Mouse (Mus musculus): ENCODE measurements at regions not wholly inside any gene's neighbourhood (a gene's known extent, or its start where the extent isn't known, plus 50 kb on each side); places are given as distances from the start of the nearest gene placed in this dataset.

DNA sequence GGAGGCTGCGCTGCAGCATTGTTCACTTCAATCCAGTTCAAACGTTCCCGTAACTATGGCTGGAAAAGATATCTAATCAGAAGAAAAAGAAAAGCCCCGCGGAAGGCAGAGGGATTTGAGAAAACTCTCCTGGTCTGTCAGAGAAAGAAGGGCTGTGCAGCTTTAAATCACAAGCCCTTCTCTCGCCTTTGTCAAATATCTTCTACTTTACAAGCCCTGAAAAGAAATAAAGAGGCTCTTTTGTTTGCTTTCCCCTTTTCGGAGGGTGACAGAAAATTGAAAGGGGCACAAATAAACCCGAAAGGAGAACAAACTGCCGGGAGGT lies 156.1 kb upstream of the Smim15 start:
- no peak for ATAC-seq (replicated peaks; ENCODE audit: insufficient number of reproducible peaks, low FRiP score, low TSS enrichment, poor library complexity, severe bottlenecking)

DNA sequence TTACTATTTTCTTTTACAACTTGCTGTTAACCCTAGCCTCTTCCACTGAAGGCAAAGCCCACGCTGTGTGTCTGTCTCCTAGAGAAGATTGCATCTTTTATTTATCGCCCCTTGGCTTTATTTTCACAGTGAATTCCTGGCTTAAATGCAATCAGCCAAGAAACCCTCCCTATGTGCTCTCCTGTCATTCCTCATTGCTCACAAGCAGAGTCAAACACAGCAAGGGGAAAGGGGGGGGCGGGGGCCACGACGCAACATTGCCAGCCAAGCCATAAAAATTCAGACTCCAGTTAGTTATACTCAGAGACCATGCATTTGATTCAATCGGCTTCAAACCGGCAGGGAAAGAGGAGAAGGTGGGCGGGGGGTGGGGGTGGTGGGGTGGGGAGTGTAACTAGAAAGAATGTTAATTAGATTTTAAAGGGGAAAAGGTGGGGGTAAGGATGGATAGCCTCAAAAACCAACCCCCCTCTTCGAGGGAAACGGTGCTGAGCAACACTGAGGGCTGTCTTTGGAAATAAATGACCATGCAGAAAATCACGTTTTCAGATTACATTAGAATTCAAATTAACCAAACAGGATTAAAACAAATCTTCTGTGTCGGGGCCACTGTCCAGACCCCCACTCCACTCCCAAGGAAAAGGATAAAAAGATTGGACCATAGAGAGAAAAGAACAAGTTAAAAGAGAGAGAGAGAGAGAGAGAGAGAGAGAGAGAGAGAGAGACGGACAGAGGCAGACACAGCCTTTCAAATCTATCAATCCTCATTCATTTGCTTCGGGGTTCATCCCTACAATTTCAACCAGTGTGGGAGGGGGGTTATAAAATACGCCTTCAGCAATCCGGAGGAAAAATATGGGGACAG lies 156.6 kb upstream of the Smim15 start:
- no peak for ATAC-seq (replicated peaks; ENCODE audit: insufficient number of reproducible peaks, low FRiP score, low TSS enrichment, poor library complexity, severe bottlenecking)

- ATAC-seq (replicated peaks; ENCODE audit: insufficient number of reproducible peaks, low FRiP score, low TSS enrichment, poor library complexity, severe bottlenecking), result no peak
Observed at GRCm38 (mm10) chr13:107884836-107885235, 159.4 kb upstream of the Smim15 start.

GRCm38 (mm10) chr13:107882337-107882736 lies 161.9 kb upstream of the Smim15 start:
- no peak for ATAC-seq (replicated peaks; ENCODE audit: insufficient number of reproducible peaks, low FRiP score, low TSS enrichment, poor library complexity, severe bottlenecking)

GRCm38 (mm10) chr13:107880551-107880950 lies 163.7 kb upstream of the Smim15 start:
- ATAC-seq (replicated peaks; ENCODE audit: insufficient number of reproducible peaks, low FRiP score, low TSS enrichment, poor library complexity, severe bottlenecking), result no peak

DNA sequence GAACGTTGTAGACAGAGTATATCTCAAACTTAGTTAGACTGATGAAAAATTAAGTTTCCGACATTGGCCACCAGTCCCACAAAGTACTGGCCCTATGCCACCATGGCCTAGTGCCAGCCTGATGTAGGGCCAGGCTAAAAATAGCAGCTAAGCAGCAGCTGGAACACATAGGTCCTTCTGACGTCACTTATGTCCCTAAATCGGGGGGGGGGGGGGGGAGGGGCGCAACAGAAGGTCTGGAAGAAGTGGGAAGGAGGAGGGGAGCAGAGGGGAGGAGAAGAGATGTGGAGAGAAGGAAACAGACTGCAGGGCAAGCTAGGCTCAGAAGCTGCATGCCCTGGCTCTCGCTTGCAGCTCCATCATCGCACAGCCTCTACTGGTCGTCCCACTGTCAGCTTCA lies 164.7 kb upstream of the Smim15 start:
- ATAC-seq (replicated peaks; ENCODE audit: insufficient number of reproducible peaks, low FRiP score, low TSS enrichment, poor library complexity, severe bottlenecking), result no peak

- no peak for ATAC-seq (replicated peaks; ENCODE audit: insufficient number of reproducible peaks, low FRiP score, low TSS enrichment, poor library complexity, severe bottlenecking)
Observed at GRCm38 (mm10) chr13:107878980-107879379, 165.3 kb upstream of the Smim15 start.

GRCm38 (mm10) chr13:107873244-107873667 lies 171.0 kb upstream of the Smim15 start:
- peak; percentile 75 for ATAC-seq (replicated peaks; ENCODE audit: insufficient number of reproducible peaks, low FRiP score, low TSS enrichment, poor library complexity, severe bottlenecking)

DNA sequence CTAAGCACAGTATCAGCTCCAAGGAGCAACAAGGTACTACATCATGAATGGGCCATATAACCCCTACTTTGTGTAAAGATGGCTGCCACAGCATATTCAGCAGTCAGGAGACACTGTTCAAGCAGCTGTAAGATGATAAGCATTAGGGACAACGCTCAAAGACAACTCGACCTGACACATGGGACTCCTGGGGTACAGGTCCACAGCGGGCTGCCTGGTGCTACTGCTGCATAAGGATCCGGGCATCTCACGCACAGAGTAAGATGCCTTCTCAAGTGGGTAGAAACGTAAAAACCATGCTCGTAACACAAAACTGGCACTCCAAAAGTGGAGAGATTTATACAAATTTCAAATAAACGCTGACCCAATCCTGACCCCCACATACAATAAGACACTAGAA lies 171.7 kb upstream of the Smim15 start:
- ATAC-seq (replicated peaks; ENCODE audit: insufficient number of reproducible peaks, low FRiP score, low TSS enrichment, poor library complexity, severe bottlenecking), result no peak

GRCm38 (mm10) chr13:107872137-107872536 lies 172.1 kb upstream of the Smim15 start:
- ATAC-seq (replicated peaks; ENCODE audit: insufficient number of reproducible peaks, low FRiP score, low TSS enrichment, poor library complexity, severe bottlenecking), result no peak

DNA sequence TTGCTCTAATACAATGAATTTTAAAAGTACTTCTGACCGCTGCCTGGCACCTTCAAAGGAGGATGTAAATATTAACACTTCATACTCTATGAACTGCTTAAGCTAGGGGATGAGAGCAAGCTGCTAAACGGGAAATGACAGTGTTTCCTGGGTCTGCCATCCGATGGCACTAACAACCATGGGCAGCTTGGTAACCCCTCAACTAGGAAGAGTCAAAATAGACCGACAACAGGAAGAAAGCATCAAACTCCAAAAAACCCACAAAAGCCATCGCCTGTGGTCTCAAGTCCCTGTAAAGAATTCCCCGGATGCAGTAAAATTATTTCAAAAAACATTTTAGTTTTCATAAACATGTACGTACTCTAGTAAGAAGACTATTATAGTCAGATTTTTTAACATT lies 175.3 kb upstream of the Smim15 start:
- no peak for ATAC-seq (replicated peaks; ENCODE audit: insufficient number of reproducible peaks, low FRiP score, low TSS enrichment, poor library complexity, severe bottlenecking)

GRCm38 (mm10) chr13:107866825-107867224 lies 177.4 kb upstream of the Smim15 start:
- ATAC-seq (replicated peaks; ENCODE audit: insufficient number of reproducible peaks, low FRiP score, low TSS enrichment, poor library complexity, severe bottlenecking), result no peak

GRCm38 (mm10) chr13:107862793-107863654 lies 181.2 kb upstream of the Smim15 start:
- no peak for ATAC-seq (replicated peaks; ENCODE audit: insufficient number of reproducible peaks, low FRiP score, low TSS enrichment, poor library complexity, severe bottlenecking)

DNA sequence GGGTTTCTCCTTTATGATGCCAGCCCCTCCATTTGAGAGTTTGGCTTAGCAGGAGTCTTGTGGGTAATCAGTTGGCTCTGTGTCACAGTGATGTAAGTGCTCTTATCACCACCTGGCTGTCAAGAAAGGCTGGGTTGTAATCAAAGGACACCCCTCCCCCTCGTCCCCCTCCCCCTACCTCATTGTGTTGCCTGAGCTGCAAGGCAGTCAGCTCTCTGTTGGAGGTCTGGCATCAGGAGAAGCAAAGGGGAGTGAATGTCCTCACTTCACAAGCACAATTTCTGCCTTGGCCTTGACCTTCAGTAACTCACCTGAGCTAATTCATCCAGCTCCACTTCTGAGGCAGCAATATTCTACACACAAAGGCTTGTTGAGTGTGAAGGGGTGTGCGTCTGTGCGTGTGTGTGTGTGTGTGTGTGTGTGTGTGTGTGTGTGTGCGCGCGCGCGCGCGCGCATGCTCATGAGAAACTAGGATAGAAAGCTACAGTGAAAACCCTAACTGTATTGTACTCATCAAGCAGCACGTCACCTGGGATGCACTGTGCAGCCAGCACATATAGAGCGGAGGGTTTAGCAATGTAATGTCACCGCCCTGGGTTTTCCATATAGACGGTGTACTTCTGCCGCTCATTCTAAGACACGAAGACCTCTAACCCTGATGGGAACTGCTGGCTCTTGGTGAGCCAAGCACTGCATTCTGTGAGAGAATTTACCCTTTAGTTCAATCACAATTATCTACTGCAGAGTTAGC lies 182.7 kb upstream of the Smim15 start:
- ATAC-seq (replicated peaks; ENCODE audit: insufficient number of reproducible peaks, low FRiP score, low TSS enrichment, poor library complexity, severe bottlenecking), result no peak

- 0 out of 2 replicates have a peak, but pooled peaks have one; percentile 58 for ATAC-seq (replicated peaks; ENCODE audit: insufficient number of reproducible peaks, low FRiP score, low TSS enrichment, poor library complexity, severe bottlenecking)
Observed at GRCm38 (mm10) chr13:107857043-107857755, 187.0 kb upstream of the Smim15 start.

GRCm38 (mm10) chr13:107850907-107851560 lies 193.2 kb upstream of the Smim15 start:
- ATAC-seq (replicated peaks; ENCODE audit: insufficient number of reproducible peaks, low FRiP score, low TSS enrichment, poor library complexity, severe bottlenecking), result no peak

DNA sequence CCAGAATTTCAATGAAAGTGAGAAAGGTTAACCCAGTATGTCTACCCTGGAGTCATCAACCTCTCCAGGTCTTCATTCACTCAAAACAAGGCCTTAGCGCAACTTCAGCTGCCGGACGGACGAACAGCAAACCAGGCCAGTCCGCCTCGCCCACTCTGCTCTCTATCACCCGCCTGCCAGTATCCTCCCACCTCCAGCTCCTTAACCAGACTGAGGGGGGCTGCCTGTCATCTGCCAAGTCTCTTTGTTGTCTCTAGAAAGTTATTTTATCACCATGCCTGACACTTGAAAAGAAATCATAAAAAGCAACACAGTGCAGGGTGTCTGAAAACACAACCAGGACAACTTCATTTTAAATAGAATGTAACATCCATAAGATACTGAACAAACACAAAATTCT lies 195.4 kb upstream of the Smim15 start:
- ATAC-seq (replicated peaks; ENCODE audit: insufficient number of reproducible peaks, low FRiP score, low TSS enrichment, poor library complexity, severe bottlenecking), result no peak

Data from monocyte, adult 5-6 weeks (primary cell).